Mouse (Mus musculus) heart, postnatal 0 days (tissue): ENCODE data around the gene Klf3. TPM values are rescaled to one million over a fixed set of nuclear protein-coding genes. Genes with fewer than 3 reads are reported as not detected.
A peak's percentile ranks its signal among the peaks of the same experiment; 100 is the strongest.
"Not testable (repeated sequence)": the region's sequence is repeated elsewhere in the genome, so short reads cannot be mapped to it uniquely, and the experiment has no call there.

Experiments
- ATAC-seq: fragments of 200-750 bp; cut with Nextera tagmentation; 2 replicates; pipeline ENCODE4 v1.8.0; 2017; ENCODE audit warnings: low read depth, moderate number of reproducible peaks, moderate library complexity; ENCODE audit not compliant: insufficient read depth
- DNase-seq: peaks from one replicate; pipeline ENCODE4 v3.0.0-alpha.2; 2016; ENCODE audit warnings: low spot score
- H3K27ac ChIP-seq: fragments of 300-500 bp; sonication (generic); 2 replicates; pipeline ENCODE4 v1.5.1; 2014; ENCODE audit warnings: low read depth, mild to moderate bottlenecking
- H3K27me3 ChIP-seq: fragments of 300-500 bp; sonication (generic); 2 replicates; pipeline ENCODE4 v1.6.1; 2014; ENCODE audit warnings: low read length, mixed read lengths; ENCODE audit not compliant: control insufficient read depth, insufficient read depth
- H3K36me3 ChIP-seq: fragments of 300-500 bp; sonication (generic); replicated peaks from 2 replicates; pipeline ENCODE4 v1.6.1; 2014; ENCODE audit warnings: low read length, mixed read lengths; ENCODE audit not compliant: control insufficient read depth, insufficient read depth
- H3K4me1 ChIP-seq: fragments of 300-500 bp; sonication (generic); 2 replicates; pipeline ENCODE4 v1.6.1; 2014; ENCODE audit warnings: antibody characterized with exemption; ENCODE audit not compliant: control insufficient read depth, insufficient read depth
- H3K4me2 ChIP-seq: fragments of 300-500 bp; sonication (generic); 2 replicates; pipeline ENCODE4 v1.6.1; 2014; ENCODE audit warnings: low read depth, mild to moderate bottlenecking, low read length, moderate library complexity
- H3K4me3 ChIP-seq: fragments of 300-500 bp; sonication (generic); 2 replicates; pipeline ENCODE4 v1.5.1; 2014; ENCODE audit warnings: low read depth, low read length
- H3K9ac ChIP-seq: fragments of 300-500 bp; sonication (generic); replicated peaks from 2 replicates; pipeline ENCODE4 v1.6.1; 2014; ENCODE audit warnings: low read depth, low read length, mixed read lengths
- H3K9me3 ChIP-seq: fragments of 300-500 bp; sonication (generic); replicated peaks from 2 replicates; pipeline ENCODE4 v1.6.1; 2016; ENCODE audit warnings: low read length; ENCODE audit not compliant: control insufficient read depth
- CTCF ChIP-seq: IDR thresholded peaks from 2 replicates; pipeline ENCODE4 v1.5.1; 2016; ENCODE audit warnings: antibody characterized with exemption, control low read depth, low read depth
- EP300 ChIP-seq: IDR thresholded peaks from 2 replicates; pipeline ENCODE4 v1.6.1; 2016; ENCODE audit warnings: antibody characterized with exemption, low read depth
- WGBS: fragments of 180-500 bp; shearing (Covaris S2); extraction: QIAGEN DNeasy Blood & Tissue Kit; methylation state at CpG from one replicate; pipeline ENCODE4 v1.1.7; 2014; 5-methylcytosine and 5-hydroxymethylcytosine counted together
- polyA plus RNA-seq: library from polyadenylated mRNA; unstranded; fragments of >200 nt; fragmentation: Nextera tagmentation; extraction: Ambion mirVana; gene quantifications from 2 replicates; pipeline ENCODE4 v1.2.1, GENCODE M21; 2015
- total RNA-seq: library from RNA; depleted of rRNA; stranded (reverse); fragments of >200 nt; gene quantifications from 2 replicates; pipeline ENCODE4 v1.2.3, GENCODE M21; 2014; ENCODE audit warnings: low replicate concordance; rRNA removed

Klf3 gene
- total and polyA plus RNA-seq, 2 experiments from 2014 or later = 26.5 to 33.5 TPM

DNA sequence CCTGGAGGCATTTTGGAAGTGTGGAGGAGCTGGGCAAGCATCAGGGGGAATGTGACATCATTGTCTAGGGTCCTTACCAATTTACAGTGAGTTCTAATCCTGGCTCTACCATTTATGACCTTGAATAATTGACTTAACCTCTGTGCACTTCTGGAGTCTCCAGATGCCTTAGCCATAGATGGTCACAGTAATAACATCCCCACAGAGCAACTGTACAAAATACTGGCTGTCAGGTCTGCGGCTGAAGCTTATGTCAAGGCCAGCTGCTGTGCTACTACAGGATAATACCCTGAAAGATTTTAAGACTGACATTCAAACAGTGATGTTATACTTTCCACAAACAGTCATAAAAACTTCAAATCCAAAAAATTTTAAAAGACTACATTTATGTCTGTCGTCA is 75.3 kb downstream of the Klf3 start:
- no peak overlapping the region for H3K4me3 ChIP-seq
- H3K9me3 ChIP-seq = no peaks in the 10 kb centered on the region; the same call in 1 of the 2 replicates
- WGBS = 62% methylated on average over 2 of the region's 2 CpGs
- no peak for TF ChIP-seq EP300
- TF ChIP-seq CTCF = no peak
- no peaks in the 10 kb centered on the region for H3K27me3 ChIP-seq
- peak overlapping the region; percentile 78 for H3K27ac ChIP-seq
- no peak for DNase-seq
- no peak for ATAC-seq
- H3K36me3 ChIP-seq = no peaks in the 10 kb centered on the region
- H3K4me1 ChIP-seq = peaks cover 16% of the 10 kb centered on the region
- H3K9ac ChIP-seq = no peak overlapping the region
- H3K4me2 ChIP-seq = no peak overlapping the region

DNA sequence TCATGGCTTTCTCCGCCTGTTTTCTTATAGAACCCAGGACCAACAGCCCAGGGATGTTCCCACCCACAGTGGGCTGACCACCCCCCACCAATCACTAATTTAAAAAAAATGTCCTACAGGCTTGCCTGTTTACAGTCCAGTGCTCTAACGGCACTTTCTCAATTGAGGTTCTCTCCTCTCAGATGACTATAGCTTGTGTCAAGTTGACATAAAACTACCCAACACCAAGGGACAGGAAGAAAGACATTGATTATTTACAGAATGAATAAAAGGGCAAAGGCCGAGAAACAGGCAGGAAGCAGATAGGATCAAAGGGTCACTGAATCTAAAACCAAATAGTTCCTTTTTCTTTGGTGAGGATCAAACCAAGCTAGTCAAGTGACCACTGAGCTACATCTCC is 76.1 kb downstream of the Klf3 start:
- H3K4me3 ChIP-seq = no peak overlapping the region
- H3K27me3 ChIP-seq = no peaks in the 10 kb centered on the region
- no peaks in the 10 kb centered on the region for H3K36me3 ChIP-seq
- DNase-seq (no peak), ATAC-seq (no peak)
- 77% methylated on average over 3 of the region's 3 CpGs for WGBS
- no peaks in the 10 kb centered on the region; the same call in 1 of the 2 replicates for H3K9me3 ChIP-seq
- H3K4me1 ChIP-seq = peaks cover 21% of the 10 kb centered on the region
- no peak overlapping the region for H3K9ac ChIP-seq
- TF ChIP-seq CTCF (no peak), EP300 (no peak)
- 0 out of 2 replicates have a peak overlapping the region, but pooled peaks have one; percentile 78 for H3K27ac ChIP-seq
- H3K4me2 ChIP-seq = no peak overlapping the region

DNA sequence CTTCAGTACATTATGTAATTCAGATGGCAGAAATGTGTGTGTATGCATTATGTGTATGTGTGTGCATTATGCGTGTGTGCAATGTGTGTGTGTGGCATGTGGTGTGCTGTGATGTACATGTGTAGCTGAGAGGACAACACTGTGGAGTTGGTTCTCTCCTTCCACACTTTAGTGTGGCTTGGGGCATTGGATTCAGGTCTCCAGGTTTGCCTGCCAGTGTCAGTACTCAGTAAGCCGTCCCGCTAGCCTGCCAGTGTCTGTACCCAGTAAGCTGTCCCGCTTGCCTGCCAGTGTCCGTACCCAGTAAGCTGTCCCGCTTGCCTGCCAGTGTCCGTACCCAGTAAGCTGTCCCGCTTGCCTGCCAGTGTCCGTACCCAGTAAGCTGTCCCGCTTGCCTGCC is 78.4 kb downstream of the Klf3 start:
- not testable (repeated sequence) for ATAC-seq, H3K9ac ChIP-seq, H3K27me3 ChIP-seq, H3K27ac ChIP-seq, H3K4me2 ChIP-seq, H3K4me3 ChIP-seq, H3K36me3 ChIP-seq, H3K9me3 ChIP-seq, DNase-seq
- 91% methylated on average over 7 of the region's 10 CpGs for WGBS
- peaks cover 18% of the 10 kb centered on the region for H3K4me1 ChIP-seq

GRCm38 (mm10) chr5:64881976-64882375 is 78.8 kb downstream of the Klf3 start:
- DNase-seq, H3K4me3 ChIP-seq, H3K27me3 ChIP-seq, H3K9ac ChIP-seq, ATAC-seq, H3K27ac ChIP-seq, H3K4me2 ChIP-seq, H3K36me3 ChIP-seq, H3K9me3 ChIP-seq: not testable (repeated sequence)
- WGBS = 83% methylated on average over 7 of the region's 11 CpGs
- H3K4me1 ChIP-seq = peaks cover 15% of the 10 kb centered on the region

Other genes starting within 250 kb of the Klf3 start
- gene Tlr1, start 130.2 kb downstream of the Klf3 start, total RNA-seq = 1.6 TPM in 1 of 2 replicates, not detected in the other
- gene Tlr1, start 130.2 kb downstream of the Klf3 start, polyA plus RNA-seq = 0.45 and 0.46 TPM in 2 replicates
- gene Tlr6, start 156.7 kb downstream of the Klf3 start, total RNA-seq = 0.11 and 0.15 TPM in 2 replicates
- gene Tlr6, start 156.7 kb downstream of the Klf3 start, polyA plus RNA-seq = 0.30 and 0.41 TPM in 2 replicates
- 22.7 and 45.2 TPM in 2 replicates for gene Fam114a1, start 166.7 kb downstream of the Klf3 start, total RNA-seq
- gene Fam114a1, start 166.7 kb downstream of the Klf3 start, polyA plus RNA-seq = 22.7 and 23.5 TPM in 2 replicates